Mouse (Mus musculus): ENCODE measurements around the gene Phospho2. TPM values are rescaled to one million over a fixed set of nuclear protein-coding genes. Genes with fewer than 3 reads are reported as not detected.
A peak's percentile ranks its signal among the peaks of the same experiment; 100 is the strongest.
"Not testable (repeated sequence)": the region's sequence is repeated elsewhere in the genome, so short reads cannot be mapped to it uniquely, and the experiment has no call there.

The Phospho2 gene
- polyA plus RNA-seq, 1 experiment from 2014 or later, result 30.4 TPM

DNA sequence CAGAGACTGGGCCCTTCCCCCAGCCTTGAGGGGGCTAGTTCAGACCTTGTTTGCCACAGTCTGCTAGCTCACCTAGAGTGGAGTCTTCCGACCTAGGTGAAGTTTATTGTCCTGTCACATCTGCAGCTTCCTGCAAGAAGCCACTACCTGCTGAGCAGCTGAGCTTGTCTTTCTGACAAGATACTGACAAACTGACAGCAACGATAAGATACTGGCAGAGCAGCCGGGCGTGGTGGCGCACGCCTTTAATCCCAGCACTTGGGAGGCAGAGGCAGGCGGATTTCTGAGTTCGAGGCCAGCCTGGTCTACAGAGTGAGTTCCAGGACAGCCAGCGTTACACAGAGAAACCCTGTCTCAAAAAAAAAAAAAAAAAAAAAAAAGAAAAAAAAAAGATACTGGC is 15.2 kb downstream of the Phospho2 start:
- 90% methylated on average over 9 of the region's 9 CpGs for WGBS

DNA sequence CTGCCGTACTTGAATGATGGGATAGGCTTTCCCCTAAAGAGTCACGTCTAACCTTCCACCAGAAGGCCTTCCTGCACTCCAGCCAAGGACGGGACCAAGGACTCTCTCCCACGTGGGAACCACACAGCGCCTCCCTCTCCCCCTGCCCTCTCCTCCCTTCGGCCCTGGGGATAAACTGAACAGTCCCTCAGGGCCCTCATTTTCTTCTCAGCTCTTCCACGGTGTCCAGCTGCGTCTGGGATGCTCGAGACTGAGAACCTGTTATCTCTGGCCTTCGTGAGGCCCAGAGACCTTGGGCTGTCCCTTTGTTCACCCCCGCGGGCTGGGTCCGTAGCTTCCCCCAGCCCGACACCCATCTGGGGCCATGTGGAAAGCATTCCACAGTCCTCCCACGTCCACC is 20.7 kb downstream of the Phospho2 start:
- DNase-seq (ENCODE audit: low spot score), result no peak
- Histone ChIP-seq H3K9me3 (replicated peaks) (no peaks in the 10 kb centered on the region), H3K4me1 (peaks cover 22% of the 10 kb centered on the region), H3K4me3 (no peak overlapping the region), H3K36me3 (no peaks in the 10 kb centered on the region), H3K27ac (replicated peaks) (peak overlapping the region; percentile 52), H3K27me3 (ENCODE audit: low read depth, poor library complexity, severe bottlenecking) (no peaks in the 10 kb centered on the region)
- 68% methylated on average over 15 of the region's 15 CpGs for WGBS

More for the DNA sequence above, 15.2 kb downstream of the Phospho2 start:
- not testable (repeated sequence) for H3K9me3 ChIP-seq (replicated peaks); H3K36me3 ChIP-seq; DNase-seq (ENCODE audit: low spot score); H3K27ac ChIP-seq (replicated peaks); H3K4me3 ChIP-seq; H3K27me3 ChIP-seq (ENCODE audit: low read depth, poor library complexity, severe bottlenecking)
- H3K4me1 ChIP-seq, result peaks cover 15% of the 10 kb centered on the region

DNA sequence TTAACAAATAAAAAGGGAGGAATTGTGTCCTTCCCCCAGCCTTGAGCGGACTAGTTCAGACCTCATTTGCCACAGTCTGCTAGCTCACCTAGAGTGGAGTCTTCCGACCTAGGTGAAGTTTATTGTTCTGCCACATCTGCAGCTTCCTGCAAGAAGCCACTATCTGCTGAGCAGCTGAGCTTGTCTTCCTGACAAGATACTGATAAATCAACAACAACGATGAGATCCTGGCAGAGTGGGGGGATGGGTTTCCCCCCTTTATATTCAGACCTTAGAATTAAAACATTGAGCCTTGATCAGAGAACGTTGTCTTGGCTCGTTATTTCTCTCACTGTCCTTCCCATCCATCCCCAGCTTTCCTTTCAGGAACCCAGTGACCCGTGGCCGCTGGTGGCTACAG is 21.9 kb downstream of the Phospho2 start:
- WGBS, result 61% methylated on average over 7 of the region's 7 CpGs
- H3K4me1 ChIP-seq, result peaks cover 22% of the 10 kb centered on the region
- H3K4me3 ChIP-seq; H3K27me3 ChIP-seq (ENCODE audit: low read depth, poor library complexity, severe bottlenecking); H3K36me3 ChIP-seq; H3K27ac ChIP-seq (replicated peaks); H3K9me3 ChIP-seq (replicated peaks); DNase-seq (ENCODE audit: low spot score): not testable (repeated sequence)

DNA sequence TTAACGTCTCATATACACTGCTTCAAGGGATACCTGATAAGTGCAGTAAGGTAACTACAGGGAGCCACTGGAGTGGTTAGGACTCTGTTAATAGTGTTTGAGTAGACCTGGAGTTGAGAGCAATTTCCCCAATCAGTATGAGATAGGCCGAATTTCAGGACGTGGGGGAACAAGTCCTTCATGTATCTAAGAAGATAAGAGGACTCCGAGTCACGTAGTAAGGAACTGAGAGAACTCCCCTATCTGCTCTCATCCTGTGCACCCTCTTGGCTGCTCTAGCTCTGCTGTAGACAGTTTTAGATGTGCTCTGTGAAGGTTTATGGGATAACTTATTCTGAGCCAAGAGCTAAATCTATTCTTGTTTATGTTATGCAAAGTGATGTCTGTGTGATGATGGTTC is 27.2 kb downstream of the Phospho2 start:
- no peaks in the 10 kb centered on the region for H3K36me3 ChIP-seq
- DNase-seq (ENCODE audit: low spot score), result no peak
- H3K27me3 ChIP-seq (ENCODE audit: low read depth, poor library complexity, severe bottlenecking), result no peaks in the 10 kb centered on the region
- H3K27ac ChIP-seq (replicated peaks), result no peak overlapping the region
- H3K4me3 ChIP-seq, result no peak overlapping the region
- 92% methylated on average over 5 of the region's 5 CpGs for WGBS
- H3K4me1 ChIP-seq, result peaks cover 1% of the 10 kb centered on the region
- no peaks in the 10 kb centered on the region for H3K9me3 ChIP-seq (replicated peaks)

DNA sequence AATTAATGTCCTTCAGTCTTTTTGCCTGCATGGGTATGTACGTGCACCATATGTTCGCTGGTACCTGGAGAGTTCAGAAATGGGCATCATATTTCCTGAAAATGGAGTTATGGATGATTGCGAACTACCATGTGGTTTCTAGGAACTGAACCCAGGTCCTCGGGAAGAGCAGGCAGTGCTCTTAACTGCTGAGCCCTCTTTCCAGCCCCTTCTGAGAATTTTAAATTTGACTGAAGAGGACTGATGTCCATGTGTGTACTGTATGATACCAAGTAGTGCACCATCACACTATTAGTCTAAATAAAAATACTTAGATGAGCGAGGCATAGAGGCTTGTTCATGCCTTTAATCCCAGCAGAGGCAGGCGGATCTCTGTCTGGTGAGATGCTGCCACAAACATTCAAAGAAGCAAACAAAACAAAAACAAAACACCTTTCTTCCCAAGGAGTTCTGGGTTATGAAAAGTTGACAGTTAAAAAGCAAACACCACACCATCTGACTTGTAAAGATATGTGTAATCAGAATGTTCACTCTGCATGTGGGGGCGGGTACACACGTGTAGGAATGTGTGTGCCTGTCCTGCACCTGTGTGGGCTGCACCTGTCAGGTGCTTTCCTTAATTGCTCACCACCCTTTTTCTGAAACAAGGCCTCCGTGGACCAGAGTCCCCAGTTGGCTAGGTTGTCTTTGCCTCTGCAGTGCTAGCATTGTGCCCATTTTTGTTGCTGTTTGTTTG is 29.1 kb downstream of the Phospho2 start:
- no peak for DNase-seq (ENCODE audit: low spot score)
- Histone ChIP-seq H3K27me3 (ENCODE audit: low read depth, poor library complexity, severe bottlenecking) (no peaks in the 10 kb centered on the region), H3K4me1 (peaks cover 21% of the 10 kb centered on the region), H3K4me3 (no peak overlapping the region), H3K9me3 (replicated peaks) (no peaks in the 10 kb centered on the region), H3K36me3 (no peaks in the 10 kb centered on the region), H3K27ac (replicated peaks) (no peak overlapping the region)
- WGBS, result 82% methylated on average over 9 of the region's 9 CpGs

DNA sequence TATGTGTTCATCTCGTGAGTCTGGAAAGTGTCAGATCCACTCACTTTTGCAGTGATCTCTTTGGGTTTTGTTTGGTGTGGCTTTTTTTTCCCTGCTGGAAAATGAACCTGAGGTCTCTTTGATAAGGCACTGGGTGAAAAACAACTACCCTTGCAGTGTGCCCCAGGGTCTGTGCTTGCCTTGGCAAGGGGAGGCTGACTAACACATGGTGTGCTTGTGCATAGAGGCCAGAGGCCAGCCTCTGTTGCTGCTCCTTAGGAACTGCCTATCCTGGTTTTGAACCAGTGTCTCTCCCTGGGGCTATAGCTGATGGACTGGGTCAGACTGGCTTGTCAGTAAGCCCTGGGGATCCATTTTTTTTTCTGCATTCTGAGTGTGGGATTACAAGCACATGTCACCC is 30.8 kb downstream of the Phospho2 start:
- Histone ChIP-seq H3K36me3 (peaks cover 8% of the 10 kb centered on the region; the same call in 1 of the 2 replicates), H3K27me3 (ENCODE audit: low read depth, poor library complexity, severe bottlenecking) (no peaks in the 10 kb centered on the region), H3K4me3 (no peak overlapping the region), H3K4me1 (peaks cover 36% of the 10 kb centered on the region), H3K9me3 (replicated peaks) (no peaks in the 10 kb centered on the region), H3K27ac (replicated peaks) (no peak overlapping the region)
- 78% methylated on average over 1 of the region's 1 CpGs for whole genome bisulfite sequencing
- DNase-seq (ENCODE audit: low spot score), result no peak

DNA sequence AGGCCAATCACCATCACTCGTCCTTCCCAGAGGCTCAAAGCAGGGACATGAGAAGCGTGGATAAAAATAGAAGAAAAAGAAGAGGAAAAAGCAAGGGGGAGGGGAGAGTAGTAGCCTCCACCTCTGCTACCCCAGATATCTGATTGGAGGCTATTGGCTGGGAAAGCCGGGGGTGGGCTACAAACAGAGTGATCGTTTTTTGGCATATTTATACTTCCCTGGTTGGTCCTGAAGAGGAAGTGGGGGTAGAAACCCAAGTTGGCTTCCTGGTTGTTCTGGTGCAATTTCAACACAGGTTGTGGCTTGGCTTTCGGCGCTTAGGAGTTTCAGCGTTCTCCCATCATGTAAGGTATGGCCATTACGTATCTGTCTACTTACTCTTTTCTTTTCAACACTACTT is 32.3 kb downstream of the Phospho2 start, which contains the start of gene Klhl23:
Klhl23 (plus strand) TSS at position 234 of the 400 bp plus-strand sequence.
- H3K9me3 ChIP-seq (replicated peaks), result no peaks in the 10 kb centered on the region
- DNase-seq (ENCODE audit: low spot score), result peak; percentile 22
- H3K4me3 ChIP-seq, result peak within 1 kb of the TSS; percentile 86

DNA sequence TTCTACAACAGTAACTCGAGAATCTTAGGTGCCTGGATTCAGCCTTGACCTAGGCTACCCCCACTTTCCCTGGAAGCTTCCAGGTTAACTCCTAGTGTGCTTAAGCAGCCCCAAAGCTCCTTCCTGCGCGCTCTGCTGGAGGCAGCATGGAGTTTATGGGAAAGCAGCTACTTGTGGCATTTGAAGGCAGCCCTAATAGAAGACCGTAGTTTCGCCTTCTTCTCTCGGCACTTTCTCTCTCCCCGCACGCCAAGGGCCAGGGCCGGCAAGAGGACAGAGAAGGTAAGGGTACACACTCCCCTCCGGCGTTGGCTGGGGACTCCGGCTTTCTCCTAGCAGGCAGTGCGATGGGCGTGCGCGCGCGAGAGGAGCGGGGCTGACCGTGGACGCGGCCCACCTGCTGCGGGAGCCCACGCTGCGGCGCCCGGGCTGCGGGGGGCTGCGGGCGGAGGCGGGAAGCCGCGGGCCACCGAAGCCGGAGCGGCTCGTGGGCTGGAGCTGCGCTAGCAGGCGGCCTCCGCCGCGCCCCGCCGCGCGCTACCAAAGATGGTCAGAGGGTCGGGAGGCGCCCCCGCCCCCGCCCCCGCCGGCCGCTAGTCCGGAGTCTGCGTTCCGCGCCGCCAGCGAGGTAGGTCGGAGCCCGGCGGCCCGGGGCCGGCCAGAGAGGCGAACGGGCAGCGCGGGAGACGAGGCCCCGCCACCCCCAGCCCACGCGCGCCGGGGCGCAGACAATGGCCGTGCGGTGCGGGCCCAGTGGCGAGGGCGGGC is 33.1 kb downstream of the Phospho2 start:
- Histone ChIP-seq H3K27ac (replicated peaks) (peak overlapping the region; percentile 98), H3K27me3 (ENCODE audit: low read depth, poor library complexity, severe bottlenecking) (no peaks in the 10 kb centered on the region), H3K4me3 (peak overlapping the region; percentile 86), H3K4me1 (peaks cover 57% of the 10 kb centered on the region), H3K36me3 (peaks cover 16% of the 10 kb centered on the region; the same call in 1 of the 2 replicates), H3K9me3 (replicated peaks) (no peaks in the 10 kb centered on the region)
- WGBS, result under 1% methylated on average over 62 of the region's 80 CpGs
- DNase-seq (ENCODE audit: low spot score), result peak; percentile 78

More for the DNA sequence above, 32.3 kb downstream of the Phospho2 start, which contains the start of gene Klhl23:
- Histone ChIP-seq H3K36me3 (peaks cover 14% of the 10 kb centered on the region; the same call in 1 of the 2 replicates), H3K27ac (replicated peaks) (peak within 1 kb of the TSS; percentile 98), H3K4me1 (peaks cover 50% of the 10 kb centered on the region), H3K27me3 (ENCODE audit: low read depth, poor library complexity, severe bottlenecking) (no peaks in the 10 kb centered on the region)
- WGBS, result 33% methylated on average over 8 of the region's 8 CpGs

DNA sequence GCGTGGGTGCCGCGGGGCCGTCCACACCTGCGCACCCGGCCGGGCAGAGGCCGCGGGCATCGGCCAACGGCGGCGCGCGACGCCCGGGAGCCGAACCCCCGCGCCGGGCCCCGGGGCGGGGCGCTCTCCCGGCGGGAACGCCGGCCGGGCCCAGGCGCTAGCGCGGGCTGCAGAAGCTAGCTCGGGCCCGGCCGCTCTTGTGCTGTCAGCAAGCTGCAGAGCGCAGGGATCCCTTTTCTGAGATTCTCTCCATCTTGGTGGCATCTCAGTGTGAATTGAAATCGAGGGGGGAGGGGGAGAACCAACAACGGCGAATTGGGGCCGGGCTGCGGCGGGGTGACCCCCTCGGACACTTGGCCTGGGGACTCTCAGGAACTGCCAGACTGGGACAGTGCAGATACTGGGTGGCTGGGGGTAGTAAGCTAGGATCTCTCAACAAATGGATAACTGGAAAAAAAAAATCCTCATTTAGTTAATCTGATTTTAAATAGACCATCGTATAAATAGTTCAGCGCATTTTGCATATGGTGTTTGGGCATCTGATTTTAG is 33.8 kb downstream of the Phospho2 start:
- Histone ChIP-seq H3K4me1 (peaks cover 63% of the 10 kb centered on the region), H3K27ac (replicated peaks) (peak overlapping the region; percentile 98), H3K36me3 (peaks cover 16% of the 10 kb centered on the region; the same call in 1 of the 2 replicates), H3K27me3 (ENCODE audit: low read depth, poor library complexity, severe bottlenecking) (no peaks in the 10 kb centered on the region), H3K9me3 (replicated peaks) (no peaks in the 10 kb centered on the region), H3K4me3 (peak overlapping the region; percentile 86)
- WGBS, result 2% methylated on average over 45 of the region's 45 CpGs
- DNase-seq (ENCODE audit: low spot score), result peak; percentile 75

DNA sequence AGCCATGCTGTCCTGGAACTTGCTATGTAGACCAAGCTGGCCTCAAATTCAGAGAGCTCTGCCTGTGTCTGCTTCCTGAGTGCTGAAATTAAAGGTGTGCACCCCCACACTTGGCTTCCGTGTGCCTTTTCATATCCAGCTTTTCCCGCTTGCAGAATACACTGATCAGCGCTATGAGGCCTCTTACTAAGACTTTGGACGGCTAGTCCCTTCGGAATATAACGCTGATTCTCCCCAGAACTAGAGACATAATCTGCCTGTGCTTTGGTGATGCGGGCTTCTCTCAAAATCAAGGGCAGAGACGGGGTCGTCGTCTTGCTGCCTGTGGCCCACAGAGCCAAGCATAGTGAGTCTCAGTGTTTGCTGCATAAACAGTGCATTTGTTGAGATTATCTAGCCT is 36.5 kb downstream of the Phospho2 start:
- H3K27ac ChIP-seq (replicated peaks), result peak overlapping the region; percentile 76
- 81% methylated on average over 10 of the region's 10 CpGs for WGBS
- 0 out of 2 replicates have a peak overlapping the region, but pooled peaks have one; percentile 30 for H3K4me3 ChIP-seq
- no peaks in the 10 kb centered on the region for H3K27me3 ChIP-seq (ENCODE audit: low read depth, poor library complexity, severe bottlenecking)
- DNase-seq (ENCODE audit: low spot score), result no peak
- H3K36me3 ChIP-seq, result peaks cover 39% of the 10 kb centered on the region
- H3K9me3 ChIP-seq (replicated peaks), result no peaks in the 10 kb centered on the region
- H3K4me1 ChIP-seq, result peaks cover 68% of the 10 kb centered on the region

DNA sequence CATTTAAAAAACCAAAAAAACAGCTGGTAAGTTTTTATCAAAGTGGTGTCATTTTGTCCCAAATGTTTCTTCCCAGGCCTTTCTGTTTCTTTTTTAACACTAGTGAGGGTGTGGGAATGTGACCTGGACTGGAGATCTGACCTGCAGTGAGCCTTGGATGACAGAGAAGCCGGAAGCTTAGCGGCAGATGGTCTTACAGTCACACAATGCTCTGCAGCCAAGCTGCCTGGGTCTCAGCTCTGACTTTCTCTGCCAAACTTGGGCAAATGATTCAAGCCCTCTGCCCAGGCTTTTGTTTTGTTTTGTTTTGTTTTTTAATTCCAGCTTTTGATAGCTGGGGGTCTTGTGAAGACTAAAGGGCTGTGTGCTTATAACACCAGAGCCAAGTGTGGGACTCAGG is 37.0 kb downstream of the Phospho2 start:
- Histone ChIP-seq H3K27me3 (ENCODE audit: low read depth, poor library complexity, severe bottlenecking) (no peaks in the 10 kb centered on the region), H3K36me3 (peaks cover 43% of the 10 kb centered on the region), H3K9me3 (replicated peaks) (no peaks in the 10 kb centered on the region), H3K4me3 (peak overlapping the region; percentile 30), H3K4me1 (peaks cover 68% of the 10 kb centered on the region), H3K27ac (replicated peaks) (peak overlapping the region; percentile 76)
- 50% methylated on average over 2 of the region's 2 CpGs for WGBS
- DNase-seq (ENCODE audit: low spot score), result no peak

DNA sequence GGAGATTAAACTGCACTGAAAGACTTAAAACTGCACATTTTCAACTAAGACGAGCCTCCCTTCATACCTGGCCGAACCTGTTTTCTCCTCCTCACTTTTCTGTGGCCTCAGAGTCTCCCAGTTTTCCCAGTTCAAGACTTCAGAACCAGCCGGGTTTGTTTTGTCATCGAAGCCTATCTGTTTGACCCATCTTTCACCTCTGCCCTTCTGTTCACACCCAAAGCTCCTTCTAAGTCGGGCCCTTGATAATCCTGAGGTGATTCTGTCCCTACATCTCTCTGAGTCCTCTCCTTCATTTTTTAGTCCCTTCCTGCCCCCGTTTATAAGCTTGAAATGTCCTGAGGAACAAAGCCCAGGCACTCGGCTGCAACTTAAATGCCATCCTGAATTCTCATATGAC is 38.6 kb downstream of the Phospho2 start:
- no peaks in the 10 kb centered on the region for H3K9me3 ChIP-seq (replicated peaks)
- H3K4me1 ChIP-seq, result peaks cover 53% of the 10 kb centered on the region
- peak overlapping the region; percentile 74 for H3K27ac ChIP-seq (replicated peaks)
- no peak overlapping the region for H3K4me3 ChIP-seq
- H3K36me3 ChIP-seq, result peaks cover 59% of the 10 kb centered on the region
- WGBS, result 45% methylated on average over 7 of the region's 7 CpGs
- DNase-seq (ENCODE audit: low spot score), result no peak
- H3K27me3 ChIP-seq (ENCODE audit: low read depth, poor library complexity, severe bottlenecking), result no peaks in the 10 kb centered on the region

Measured in midbrain, embryonic 10.5 days (tissue).